Mouse (Mus musculus) inflammation-experienced regulatory T-cells, adult 16 weeks (primary cell): Measurements from ENCODE around the gene Gzmb. TPM values are rescaled to one million over a fixed set of nuclear protein-coding genes. Genes with fewer than 3 reads are reported as not detected.

ENCODE experiments used
- polyA plus RNA-seq: library from polyadenylated mRNA; unstranded; fragments of 100-300 nt; shearing (Covaris generic); gene quantifications from one replicate; pipeline ENCODE4 v1.2.1, GENCODE M21; 2017

Gzmb gene
- polyA plus RNA-seq, result 14.5 TPM

GRCm38 (mm10) chr14:56262153-56262552 lies at the start of gene Gzmb:
Gzmb (minus strand) TSS chr14:56262260.

GRCm38 (mm10) chr14:56234556-56234955 lies 27.5 kb downstream of the Gzmb start, which contains the start of gene Gzmc:
Gzmc (minus strand) TSS chr14:56234656.

GRCm38 (mm10) chr14:56211317-56211716 lies 50.7 kb downstream of the Gzmb start, which contains the start of gene Gzmf:
Gzmf (minus strand) TSS chr14:56211417.

Other genes starting within 250 kb of the Gzmb start
- not detected for gene Mcpt1, start 244.3 kb downstream of the Gzmb start, polyA plus RNA-seq
- not detected for gene Mcpt9, start 231.8 kb downstream of the Gzmb start, polyA plus RNA-seq
- gene Mcpt2, start 220.2 kb downstream of the Gzmb start, polyA plus RNA-seq, result not detected
- not detected for gene Mcpt4, start 199.9 kb downstream of the Gzmb start, polyA plus RNA-seq
- not detected for gene Mcpt8, start 177.0 kb downstream of the Gzmb start, polyA plus RNA-seq
- gene Ctsg, start 159.7 kb downstream of the Gzmb start, polyA plus RNA-seq, result not detected
- not detected for gene Gzme, start 141.6 kb downstream of the Gzmb start, polyA plus RNA-seq
- not detected for gene Gzmd, start 129.7 kb downstream of the Gzmb start, polyA plus RNA-seq
- gene Gzmg, start 102.7 kb downstream of the Gzmb start, polyA plus RNA-seq, result not detected
- gene Gzmn, start 87.7 kb downstream of the Gzmb start, polyA plus RNA-seq, result not detected
- not detected for gene Gzmf, start 50.8 kb downstream of the Gzmb start, polyA plus RNA-seq
- 3.2 TPM for gene Gzmc, start 27.6 kb downstream of the Gzmb start, polyA plus RNA-seq
- gene Atp12a, start 102.8 kb upstream of the Gzmb start, polyA plus RNA-seq, result not detected
- 1.5 TPM for gene Rnf17, start 140.3 kb upstream of the Gzmb start, polyA plus RNA-seq